21 mouse cellular contexts compared by ENCODE assay signal in the genomic region with DNA sequence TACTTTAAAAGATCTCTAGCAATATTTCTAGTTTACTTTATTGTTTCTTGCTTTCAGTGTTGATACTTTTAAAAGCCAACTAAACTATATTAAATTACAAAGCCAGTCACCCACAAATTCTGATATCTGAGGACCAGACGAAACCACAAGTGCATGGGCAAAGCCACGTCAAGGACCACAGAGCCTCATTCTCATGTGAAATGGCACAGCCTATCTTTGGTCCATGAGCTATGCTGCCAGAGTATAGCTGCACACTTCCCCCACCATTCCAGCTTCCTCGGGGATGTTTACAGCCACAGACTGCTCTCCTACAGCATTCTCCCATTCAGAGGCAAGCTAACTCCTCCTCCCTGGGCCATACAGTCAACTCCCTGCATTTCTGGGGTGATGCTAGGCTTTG.
"Had no signal": no experiment of that assay in that cellular context is flagged by ENCODE, and none has a peak within 500 bp of the region (broad histone marks: within the 10 kb centered on the region; RNA-seq: fewer than 3 reads in every experiment).

No protein-coding gene starts in this region.

- H3K36me3 ChIP-seq: lung, embryonic 15.5 days; midbrain, embryonic 13.5 days; midbrain, embryonic 15.5 days; neural tube, embryonic 13.5 days; neural tube, embryonic 15.5 days had no signal

- H3K27ac ChIP-seq: liver, embryonic 15.5 days; lung, embryonic 15.5 days; macrophage; midbrain, embryonic 13.5 days; midbrain, embryonic 15.5 days; neural tube, embryonic 13.5 days; neural tube, embryonic 15.5 days had no signal

- H3K4me2 ChIP-seq: liver, embryonic 15.5 days; lung, embryonic 15.5 days; midbrain, embryonic 11.5 days; midbrain, embryonic 13.5 days; midbrain, embryonic 15.5 days; neural tube, embryonic 13.5 days; neural tube, embryonic 15.5 days had no signal

- H3K4me3 ChIP-seq: liver, embryonic 15.5 days; lung, embryonic 15.5 days; midbrain, embryonic 13.5 days; midbrain, embryonic 15.5 days; neural tube, embryonic 13.5 days; neural tube, embryonic 15.5 days had no signal

- H3K9me3 ChIP-seq: liver, embryonic 15.5 days; lung, embryonic 15.5 days; midbrain, embryonic 13.5 days; midbrain, embryonic 15.5 days; neural tube, embryonic 13.5 days had no signal

- ATAC-seq: liver, postnatal 0 days; lung, postnatal 0 days; midbrain, embryonic 13.5 days; midbrain, embryonic 15.5 days had no signal

- DNase-seq: liver, postnatal 0 days; lung, adult 2 months; lung, postnatal 14 days; lung, postnatal 36 days; retina, postnatal 1 day; right cerebral cortex, adult 18-20 months; right cerebral cortex, postnatal 25 days; right cerebral cortex, postnatal 4 days; spleen, adult 18-20 months; thymus, adult 2 months; thymus, postnatal 25 days; thymus, postnatal 4 days had no signal

- H3K4me1 ChIP-seq: liver, embryonic 15.5 days; lung, embryonic 15.5 days; midbrain, embryonic 13.5 days; midbrain, embryonic 15.5 days; neural tube, embryonic 13.5 days; neural tube, embryonic 15.5 days had no signal

- H3K27me3 ChIP-seq: liver, embryonic 15.5 days; lung, embryonic 15.5 days; neural tube, embryonic 13.5 days; neural tube, embryonic 15.5 days had no signal

- H3K9ac ChIP-seq: liver, embryonic 15.5 days; liver, postnatal 0 days; lung, embryonic 15.5 days; midbrain, embryonic 13.5 days; midbrain, embryonic 15.5 days; neural tube, embryonic 13.5 days; neural tube, embryonic 15.5 days had no signal
